Mouse (Mus musculus) liver, postnatal 0 days (tissue): ENCODE data around the gene Abcb1a.

Experiments
- CTCF ChIP-seq: sonication (generic); IDR thresholded peaks from 2 replicates; pipeline ENCODE4 v1.5.1; 2016; ENCODE audit warnings: antibody characterized with exemption, low read depth
- EP300 ChIP-seq: IDR thresholded peaks from 2 replicates; pipeline ENCODE4 v1.6.1; 2016; ENCODE audit warnings: antibody characterized with exemption, low read depth, mild to moderate bottlenecking

DNA sequence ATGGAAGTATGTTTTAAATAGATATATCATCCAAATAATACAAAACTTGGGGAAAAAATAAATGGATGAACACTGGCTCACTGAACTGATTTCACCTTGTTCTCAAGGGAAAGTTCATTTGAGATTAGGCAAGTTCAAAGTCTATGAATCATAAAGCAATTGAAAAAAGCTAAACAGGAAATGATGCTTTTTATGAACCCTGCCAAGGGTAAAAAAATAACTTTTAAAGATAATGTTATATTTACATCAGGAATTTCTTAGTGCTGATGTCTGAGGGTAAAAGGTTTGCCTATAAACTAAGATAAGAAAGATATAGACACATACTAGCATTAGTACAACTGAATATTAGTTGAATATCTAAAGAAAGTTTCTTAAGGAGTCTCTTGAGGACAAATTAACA is 11.1 kb upstream of the Abcb1a start:
- no peak for TF ChIP-seq CTCF
- TF ChIP-seq EP300 = no peak
